Mouse (Mus musculus) cerebellum, postnatal 36 days (tissue): ENCODE measurements around the gene Brinp1.

Source experiments
- DNase-seq, 2 experiments: peaks; one replicate each; pipeline ENCODE4 v3.0.0; 2021 to 2022; ENCODE audit warnings: mixed read lengths in 2 of 2

The Brinp1 gene

GRCm38 (mm10) chr4:68954322-68954901 lies at the start of gene Brinp1:
Gene Brinp1 (minus strand): TSS chr4:68954397.
- peak; percentile 89 to 93 for DNase-seq

- no peak for DNase-seq
Observed at GRCm38 (mm10) chr4:68957265-68957664, 3.1 kb upstream of the Brinp1 start.

DNA sequence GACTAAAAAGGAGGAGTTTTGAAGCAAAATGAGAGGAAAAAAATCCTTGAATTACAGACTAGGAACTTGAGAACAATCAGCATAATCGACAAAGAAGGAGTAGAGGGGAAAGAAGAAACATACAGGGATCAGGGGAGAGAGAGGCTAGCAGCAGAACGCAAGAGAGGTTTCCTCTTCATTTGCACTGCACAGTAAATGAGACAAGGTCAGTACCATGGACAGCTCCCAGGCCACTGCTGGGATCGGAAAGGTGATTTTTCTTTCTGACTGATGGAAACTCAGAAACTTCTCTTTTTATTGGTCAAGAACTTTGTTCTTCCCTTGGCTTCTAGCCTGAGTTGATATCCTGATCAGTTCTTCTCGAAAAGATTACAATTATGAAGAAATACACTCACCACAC lies 1.4 kb upstream of the Brinp1 start:
- DNase-seq, result no peak

GRCm38 (mm10) chr4:68953667-68954321 lies 403 bp downstream of the Brinp1 start:
- peak in 1 of 2 experiments; percentile 54 for DNase-seq

DNA sequence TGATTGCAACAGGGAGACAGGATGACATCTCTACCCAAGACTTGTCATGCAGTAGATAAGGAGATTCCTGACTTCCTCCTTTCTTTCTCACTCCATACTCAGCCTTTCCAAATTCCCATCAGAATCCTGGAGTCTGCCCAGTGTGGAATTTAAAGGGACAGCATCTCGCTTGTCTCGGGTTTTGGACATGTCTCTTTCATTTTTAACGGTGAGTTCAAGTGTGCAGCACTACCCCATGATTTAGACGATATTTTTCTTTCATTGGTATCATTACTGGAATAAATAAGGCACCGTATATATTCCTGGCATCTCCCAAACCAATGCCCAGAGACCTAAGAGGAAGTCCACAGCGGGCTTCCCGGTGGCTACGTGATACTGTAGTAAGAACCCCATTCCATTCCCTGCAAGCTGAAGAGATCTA lies 1.1 kb downstream of the Brinp1 start:
- peak; percentile 40 to 67 for DNase-seq

GRCm38 (mm10) chr4:68950556-68950955 lies 3.6 kb downstream of the Brinp1 start:
- DNase-seq, result peak; percentile 94 to 96

GRCm38 (mm10) chr4:68942938-68943337 lies 11.3 kb downstream of the Brinp1 start:
- no peak for DNase-seq

GRCm38 (mm10) chr4:68930022-68930421 lies 24.2 kb downstream of the Brinp1 start:
- DNase-seq, result peak in 1 of 2 experiments; percentile 14

GRCm38 (mm10) chr4:68926091-68926490 lies 28.1 kb downstream of the Brinp1 start:
- no peak for DNase-seq

DNA sequence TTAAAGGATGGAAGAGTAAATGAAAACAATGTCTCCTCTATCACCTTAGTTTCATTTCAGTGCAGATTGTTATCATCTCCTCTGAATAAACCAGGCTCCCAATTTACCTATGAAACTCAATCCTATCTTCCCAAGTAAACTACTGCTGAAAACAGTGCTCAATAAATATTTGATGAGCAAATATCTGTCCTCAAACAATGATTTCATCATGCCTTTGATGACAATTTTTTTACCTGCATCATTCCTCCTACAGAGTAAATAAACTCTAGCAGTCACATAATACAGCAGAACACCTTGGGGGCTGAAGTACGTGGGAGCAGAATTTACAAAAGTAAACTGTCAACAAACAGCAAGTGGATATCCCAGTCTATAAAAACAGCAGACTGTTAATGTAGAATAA lies 31.3 kb downstream of the Brinp1 start:
- DNase-seq, result no peak

DNA sequence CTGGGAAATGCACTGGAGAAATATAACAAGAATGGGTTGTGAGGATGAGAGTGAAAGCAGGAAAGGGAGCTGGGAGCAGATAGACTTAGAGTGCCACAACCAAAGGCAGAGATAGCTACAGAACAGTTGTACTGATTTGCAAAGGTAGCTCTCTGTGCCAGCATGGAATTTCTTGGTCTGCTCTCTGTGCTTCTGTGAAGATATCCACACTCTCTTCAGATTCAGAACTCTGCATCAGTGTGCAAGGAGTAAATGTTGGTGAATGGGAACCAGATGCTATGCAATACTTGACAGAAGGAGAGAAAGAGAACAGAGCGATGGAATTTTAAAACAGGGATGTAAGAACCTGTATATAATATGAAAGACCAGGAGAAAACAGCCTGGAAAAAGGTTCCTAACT lies 31.7 kb downstream of the Brinp1 start:
- DNase-seq, result no peak

GRCm38 (mm10) chr4:68920127-68920526 lies 34.1 kb downstream of the Brinp1 start:
- no peak for DNase-seq

DNA sequence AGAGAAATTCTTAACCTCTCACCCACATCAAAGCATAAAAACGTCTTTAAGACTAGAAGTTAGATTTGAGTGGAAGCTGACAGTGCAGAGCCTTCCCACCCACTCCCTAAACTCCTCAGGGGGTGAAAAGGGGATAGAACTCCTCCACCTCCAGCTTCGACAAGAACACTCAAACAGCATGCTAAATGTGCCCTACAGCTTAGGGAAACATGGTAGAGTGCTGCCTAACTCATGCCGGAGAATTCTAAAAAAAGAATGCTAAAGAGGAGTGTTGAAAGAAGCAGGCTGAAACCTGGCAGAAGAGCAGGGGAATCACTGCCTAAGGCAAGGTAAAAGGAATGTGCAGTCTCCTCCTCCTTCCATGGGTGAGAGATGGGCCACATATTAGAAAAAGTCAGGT lies 43.3 kb downstream of the Brinp1 start:
- DNase-seq, result no peak

DNA sequence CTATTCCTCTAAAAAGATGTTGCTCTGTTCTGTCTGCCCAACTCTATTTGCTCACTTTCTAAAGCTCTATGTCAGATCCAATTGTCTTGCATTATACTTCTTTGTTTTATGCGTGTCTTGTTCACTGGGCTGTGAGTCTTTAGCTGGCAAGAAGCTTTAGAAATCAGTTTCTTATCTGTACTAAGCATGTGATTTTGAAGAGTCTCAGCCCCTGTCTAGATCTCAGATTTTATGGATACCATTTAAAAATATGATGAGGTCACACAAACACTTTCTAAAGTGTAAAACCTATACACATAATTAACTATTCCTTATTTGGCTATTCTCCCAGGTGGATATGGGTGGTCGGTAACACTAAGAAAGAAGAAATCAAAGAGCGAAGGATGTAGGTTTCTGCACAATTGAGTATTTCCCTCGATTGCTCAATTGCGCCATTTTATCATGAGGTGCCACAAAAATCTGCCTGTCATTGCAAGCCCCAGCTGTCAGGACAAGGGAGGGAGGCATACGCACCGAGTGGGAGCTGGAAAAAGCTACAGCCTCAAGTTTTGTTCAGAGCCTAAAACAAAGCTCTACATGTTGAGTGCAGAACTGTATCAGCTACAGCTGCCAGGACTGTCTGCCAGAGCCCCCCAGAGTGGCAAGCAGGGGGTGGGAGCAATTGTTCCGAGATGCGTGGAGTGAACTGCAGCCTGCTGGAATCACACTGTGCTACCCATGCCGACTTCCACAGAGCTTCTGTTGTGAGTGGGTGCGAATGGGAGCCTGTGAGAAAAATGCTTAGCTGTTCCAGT lies 47.6 kb downstream of the Brinp1 start:
- DNase-seq, result peak; percentile 21 to 23

DNA sequence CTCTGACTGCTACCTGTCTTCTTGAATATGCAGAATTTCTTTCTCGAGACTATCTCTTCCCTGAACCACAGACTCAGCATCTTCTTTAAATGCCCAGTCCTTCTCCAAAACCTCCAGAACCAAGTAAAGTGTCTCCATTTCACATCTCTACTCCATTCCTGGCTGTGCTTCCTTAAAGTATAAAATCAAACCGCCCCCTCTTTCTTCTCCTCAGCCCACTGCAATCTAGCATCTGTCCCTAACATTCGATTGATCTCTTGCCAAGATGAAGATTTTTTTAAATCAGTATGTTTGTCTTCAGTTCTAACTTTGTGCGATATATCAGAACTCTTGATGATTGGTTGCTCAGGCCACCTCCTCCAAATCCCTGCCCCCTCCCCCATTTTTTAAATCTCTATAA lies 63.7 kb downstream of the Brinp1 start:
- no peak for DNase-seq

GRCm38 (mm10) chr4:68886276-68886675 lies 67.9 kb downstream of the Brinp1 start:
- no peak for DNase-seq

DNA sequence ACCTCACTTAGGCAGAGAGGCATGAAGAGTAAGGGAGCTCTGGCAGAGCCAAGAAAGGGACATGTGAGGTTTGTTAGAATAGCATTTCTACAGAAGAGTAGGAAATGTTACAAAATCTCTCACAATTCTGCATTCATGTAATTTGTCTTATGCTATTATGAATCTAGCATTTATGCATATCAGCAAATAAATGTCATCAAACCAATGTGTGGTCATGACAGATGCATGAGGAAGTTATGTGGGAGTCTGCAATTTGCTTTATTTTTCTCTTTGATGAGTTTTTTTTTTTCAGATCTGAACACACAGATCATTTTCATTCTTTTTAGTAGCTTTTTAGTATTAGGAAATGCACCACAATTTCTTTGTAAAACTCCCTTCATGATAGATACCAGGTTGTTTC lies 82.2 kb downstream of the Brinp1 start:
- DNase-seq, result no peak

GRCm38 (mm10) chr4:68865135-68865767 lies 88.9 kb downstream of the Brinp1 start:
- peak; percentile 27 to 36 for DNase-seq

DNA sequence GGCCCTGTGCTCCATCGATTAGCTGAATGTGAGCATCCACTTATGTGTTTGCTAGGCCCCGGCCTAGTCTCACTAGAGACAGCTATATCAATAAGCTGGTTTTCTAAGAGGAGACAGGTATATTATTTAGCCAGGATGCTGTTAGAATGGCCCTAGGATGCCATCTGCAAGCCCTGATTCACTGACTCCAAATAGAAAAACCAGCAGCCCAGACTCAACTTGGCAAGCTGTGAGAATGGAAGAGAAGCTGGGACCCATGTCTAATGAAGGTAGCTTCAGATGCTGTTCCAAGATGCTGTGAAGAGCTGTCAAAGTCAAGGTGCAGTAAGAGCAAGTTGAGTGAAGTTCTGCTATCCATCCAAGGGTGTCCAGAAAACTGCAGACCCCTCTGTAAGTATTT lies 89.5 kb downstream of the Brinp1 start:
- peak; percentile 13 to 34 for DNase-seq

GRCm38 (mm10) chr4:68856868-68857267 lies 97.3 kb downstream of the Brinp1 start:
- DNase-seq, result peak; percentile 49 to 62

DNA sequence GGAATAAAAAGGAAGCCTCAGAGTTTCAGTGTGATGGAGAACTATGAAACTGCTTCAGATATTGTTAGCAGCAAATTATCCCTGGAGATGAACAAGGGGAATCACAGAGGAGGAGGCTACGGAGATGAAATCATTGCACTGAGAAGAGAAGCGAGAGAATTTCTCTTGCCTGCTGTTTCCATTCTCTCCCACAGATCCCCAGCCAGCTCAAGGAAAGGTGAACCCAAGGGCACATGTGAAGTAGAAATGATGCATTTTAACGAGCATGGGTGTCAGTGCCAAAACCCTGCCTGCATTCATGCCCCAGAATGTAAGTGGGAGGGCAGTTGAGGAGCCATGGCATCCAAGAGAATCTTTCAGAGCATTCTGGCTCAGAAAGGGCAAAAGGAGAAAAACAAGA lies 104.5 kb downstream of the Brinp1 start:
- DNase-seq, result no peak

DNA sequence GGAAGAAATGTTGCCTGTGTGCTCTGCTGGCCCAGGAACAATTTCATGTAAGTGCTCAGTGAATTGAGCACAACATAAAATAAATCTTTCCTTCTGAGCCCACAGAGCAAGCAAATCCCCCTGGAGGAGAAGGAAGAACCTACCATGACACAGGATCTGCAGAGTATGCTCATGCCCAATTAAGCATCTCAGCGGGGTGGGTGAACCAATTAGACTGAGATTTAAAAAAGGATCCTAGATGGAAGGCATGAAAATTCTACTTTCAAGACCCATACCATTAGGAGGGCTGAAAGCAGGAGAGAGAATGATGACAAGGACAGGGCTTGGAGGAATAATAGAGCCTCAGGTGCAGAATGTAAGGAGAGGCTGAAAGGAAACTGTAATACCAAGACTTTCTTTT lies 107.2 kb downstream of the Brinp1 start:
- peak in 1 of 2 experiments; percentile 21 for DNase-seq

DNA sequence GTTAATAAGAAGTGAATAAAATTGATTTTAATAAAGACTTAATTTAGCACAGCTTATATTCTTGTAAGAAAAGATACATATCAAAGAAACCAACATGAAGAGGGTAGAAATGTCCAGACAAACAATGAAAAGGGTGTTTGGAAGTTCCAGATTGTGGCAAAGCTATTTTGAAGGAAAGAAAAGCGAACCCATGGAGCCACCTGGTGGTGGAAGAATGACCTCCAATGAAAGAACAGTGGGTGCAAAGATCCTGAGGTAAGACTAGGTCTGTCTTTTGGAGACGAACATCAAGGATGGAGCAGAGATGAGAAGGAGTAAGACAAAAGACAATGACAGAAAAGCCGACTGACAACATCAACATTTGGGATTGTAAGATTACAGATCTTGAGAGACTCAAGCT lies 108.2 kb downstream of the Brinp1 start:
- peak; percentile 30 to 51 for DNase-seq
